Comparison of ENCODE assay signal across 23 mouse cellular contexts in the genomic region with DNA sequence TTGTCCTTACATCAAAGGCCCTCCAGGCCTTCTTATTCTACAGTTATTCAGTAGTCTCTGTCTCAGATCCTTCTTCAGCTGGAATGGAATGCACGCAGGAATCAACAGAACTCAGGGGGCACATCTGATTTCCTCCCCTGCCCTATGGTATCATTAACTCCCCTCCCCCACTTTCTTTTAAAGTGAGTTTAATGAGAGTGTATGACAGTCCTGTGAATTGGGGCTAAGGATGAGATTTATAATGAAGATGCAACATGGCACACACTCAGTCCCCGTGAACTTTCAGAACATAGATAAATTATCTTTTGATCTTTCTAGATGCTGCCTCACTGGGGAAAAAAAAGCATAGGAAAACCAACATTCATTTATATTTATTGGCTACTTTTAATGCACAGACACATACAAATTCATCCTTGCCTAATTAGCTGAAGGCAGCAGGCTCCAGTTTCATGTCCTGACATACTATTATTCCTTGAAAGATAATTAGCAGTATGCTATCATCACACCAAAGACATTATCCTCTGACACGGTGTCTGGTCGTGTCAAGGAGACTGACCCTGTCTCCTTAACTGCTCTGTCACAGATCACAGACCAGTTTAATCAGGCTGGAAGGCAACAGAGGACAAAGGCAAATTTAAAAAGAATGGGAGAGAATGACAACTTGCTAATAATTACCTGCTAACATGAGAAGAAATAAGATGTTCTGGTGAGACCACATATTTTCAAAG. TPM values are rescaled to one million over a fixed set of nuclear protein-coding genes. Genes with fewer than 3 reads are reported as not detected.
DNase-seq lines count a peak whose midpoint lies in the region; ATAC-seq and TF ChIP-seq lines count a peak whose summit lies in the region.
"Had no signal": no experiment of that assay in that cellular context is flagged by ENCODE, and none has a peak within 500 bp of the region (broad histone marks: within the 10 kb centered on the region; RNA-seq: fewer than 3 reads in every experiment).

No protein-coding gene starts in this region.

- H3K4me3 ChIP-seq in forebrain, embryonic 14.5 days (ENCODE audit: low read depth, low read length) = no peak overlapping the region
- H3K4me3 ChIP-seq in forebrain, embryonic 15.5 days = no peak overlapping the region
- H3K4me3 ChIP-seq in layer of hippocampus, adult 2 months = no peak overlapping the region
- H3K4me3 ChIP-seq in midbrain, embryonic 12.5 days = no peak overlapping the region
- H3K4me3 ChIP-seq in neural tube, embryonic 13.5 days = no peak overlapping the region
- H3K4me3 ChIP-seq: embryonic facial prominence, embryonic 13.5 days; heart, adult 2 months; limb, embryonic 13.5 days; liver, embryonic 12.5 days had no signal

- H3K9ac ChIP-seq in forebrain, embryonic 14.5 days (ENCODE audit: low read length) = no peak overlapping the region
- no peak overlapping the region for H3K9ac ChIP-seq in forebrain, embryonic 15.5 days (replicated peaks)
- H3K9ac ChIP-seq in midbrain, embryonic 12.5 days (replicated peaks) = no peak overlapping the region
- no peak overlapping the region for H3K9ac ChIP-seq in neural tube, embryonic 13.5 days
- H3K9ac ChIP-seq: embryonic facial prominence, embryonic 13.5 days; limb, embryonic 13.5 days; liver, embryonic 12.5 days had no signal

- no peaks in the 10 kb centered on the region for H3K36me3 ChIP-seq in forebrain, embryonic 14.5 days (ENCODE audit: control insufficient read depth, insufficient read depth, low read length)
- no peaks in the 10 kb centered on the region for H3K36me3 ChIP-seq in forebrain, embryonic 15.5 days
- no peaks in the 10 kb centered on the region for H3K36me3 ChIP-seq in midbrain, embryonic 12.5 days
- H3K36me3 ChIP-seq in neural tube, embryonic 13.5 days = no peaks in the 10 kb centered on the region
- H3K36me3 ChIP-seq: embryonic facial prominence, embryonic 13.5 days; limb, embryonic 13.5 days; liver, embryonic 12.5 days had no signal

- WGBS in forebrain, embryonic 14.5 days = 53% methylated on average over 4 of the region's 4 CpGs
- 46% methylated on average over 4 of the region's 4 CpGs for WGBS in forebrain, embryonic 15.5 days
- 64% methylated on average over 4 of the region's 4 CpGs for WGBS in midbrain, embryonic 12.5 days
- 45% methylated on average over 4 of the region's 4 CpGs for WGBS in neural tube, embryonic 13.5 days

- ATAC-seq in forebrain, embryonic 14.5 days = peak; percentile 34; the same call in 1 of the 2 replicates
- no peak for ATAC-seq in forebrain, embryonic 15.5 days (replicated peaks)
- peak; percentile 56; the same call in 1 of the 2 replicates for ATAC-seq in midbrain, embryonic 12.5 days (ENCODE audit: low FRiP score, low read depth)
- peak; percentile 57; the same call in 1 of the 2 replicates for ATAC-seq in neural tube, embryonic 13.5 days (ENCODE audit: low read depth)
- ATAC-seq: inflammation-experienced regulatory T-cells, adult 6 months; liver, embryonic 12.5 days had no signal

- no peaks in the 10 kb centered on the region for H3K4me1 ChIP-seq in forebrain, embryonic 14.5 days (ENCODE audit: control insufficient read depth, insufficient read depth, low read length)
- H3K4me1 ChIP-seq in forebrain, embryonic 15.5 days = 0 out of 2 replicates have a peak, but pooled peaks cover 5% of the 10 kb centered on the region
- no peaks in the 10 kb centered on the region for H3K4me1 ChIP-seq in midbrain, embryonic 12.5 days
- peaks cover 33% of the 10 kb centered on the region for H3K4me1 ChIP-seq in neural tube, embryonic 13.5 days (replicated peaks)
- H3K4me1 ChIP-seq: embryonic facial prominence, embryonic 13.5 days; liver, embryonic 12.5 days had no signal

- no peak overlapping the region for H3K4me2 ChIP-seq in forebrain, embryonic 14.5 days (ENCODE audit: low read length)
- H3K4me2 ChIP-seq in forebrain, embryonic 15.5 days (replicated peaks) = no peak overlapping the region
- H3K4me2 ChIP-seq in midbrain, embryonic 12.5 days (replicated peaks) = no peak overlapping the region
- no peak overlapping the region for H3K4me2 ChIP-seq in neural tube, embryonic 13.5 days
- H3K4me2 ChIP-seq: embryonic facial prominence, embryonic 13.5 days; limb, embryonic 13.5 days; liver, embryonic 12.5 days had no signal

- H3K27me3 ChIP-seq in forebrain, embryonic 14.5 days (replicated peaks; ENCODE audit: control insufficient read depth, insufficient read depth, low read length) = no peaks in the 10 kb centered on the region
- H3K27me3 ChIP-seq in forebrain, embryonic 15.5 days = no peaks in the 10 kb centered on the region
- no peaks in the 10 kb centered on the region for H3K27me3 ChIP-seq in midbrain, embryonic 12.5 days
- H3K27me3 ChIP-seq in neural tube, embryonic 13.5 days = no peaks in the 10 kb centered on the region
- H3K27me3 ChIP-seq: embryonic facial prominence, embryonic 13.5 days; limb, embryonic 13.5 days; liver, embryonic 12.5 days had no signal

- no peak overlapping the region for H3K27ac ChIP-seq in forebrain, embryonic 14.5 days (ENCODE audit: low read depth, low read length)
- H3K27ac ChIP-seq in forebrain, embryonic 15.5 days (replicated peaks) = no peak overlapping the region
- H3K27ac ChIP-seq in layer of hippocampus, adult 2 months = peak overlapping the region; percentile 0; the same call in 1 of the 2 replicates
- no peak overlapping the region for H3K27ac ChIP-seq in midbrain, embryonic 12.5 days (replicated peaks)
- H3K27ac ChIP-seq in neural tube, embryonic 13.5 days (replicated peaks) = peak overlapping the region; percentile 33; the same call in 1 of the 2 replicates
- H3K27ac ChIP-seq: embryonic facial prominence, embryonic 13.5 days; heart, adult 2 months; limb, embryonic 13.5 days; liver, embryonic 12.5 days; stomach, postnatal 0 days had no signal

- H3K9me3 ChIP-seq in forebrain, embryonic 14.5 days (replicated peaks; ENCODE audit: control insufficient read depth, low read length) = no peaks in the 10 kb centered on the region
- no peaks in the 10 kb centered on the region for H3K9me3 ChIP-seq in forebrain, embryonic 15.5 days
- no peaks in the 10 kb centered on the region for H3K9me3 ChIP-seq in midbrain, embryonic 12.5 days
- H3K9me3 ChIP-seq in neural tube, embryonic 13.5 days = no peaks in the 10 kb centered on the region
- H3K9me3 ChIP-seq: embryonic facial prominence, embryonic 13.5 days; limb, embryonic 13.5 days; liver, embryonic 12.5 days had no signal

- no peak for TF ChIP-seq CTCF in layer of hippocampus, adult 2 months (conservative IDR thresholded peaks at IDR 0.05)

- DNase-seq in forebrain, embryonic 14.5 days (ENCODE audit: low spot score) = no peak
- DNase-seq in layer of hippocampus, adult 2 months (ENCODE audit: low spot score in 2 of 2) = no peak
- no peak for DNase-seq in layer of hippocampus, postnatal 25 days (ENCODE audit: extremely low spot score in 1 of 2, low spot score in 1 of 2)
- DNase-seq in c-Kit-positive CD71-positive TER-119-positive erythroid progenitor cells, embryonic 14.5 days (ENCODE audit: low spot score) = no peak
- DNase-seq in testis, postnatal 14 days (ENCODE audit: low spot score) = no peak
- DNase-seq: adrenal gland, adult 2 months; cerebellum, adult 18-20 months; cerebellum, postnatal 25 days; gastrocnemius, postnatal 36 days; heart, adult 2 months; kidney, adult 2 months; kidney, postnatal 25 days; lung, adult 18-20 months; lung, postnatal 10 days; right cerebral cortex, postnatal 14 days had no signal

RNA-seq across cellular contexts. Expression of a gene that starts 39.2 kb away (rescaled TPM):
- polyA plus RNA-seq in forebrain, embryonic 14.5 days (2014; fragmentation: Nextera tagmentation; extraction: Ambion mirVana) = 2.8 and 4.7 TPM in 2 replicates
- 5.0 TPM in 2 replicates for polyA plus RNA-seq in forebrain, embryonic 15.5 days (2015; fragmentation: Nextera tagmentation; extraction: Ambion mirVana)
- total RNA-seq in layer of hippocampus, adult 2 months (2021) = 10 to 100 TPM; 86.1 to 87.7 TPM
- 10 to 100 TPM; 80.0 to 89.5 TPM for total RNA-seq in layer of hippocampus, postnatal 25 days (2021)
- polyA plus RNA-seq in midbrain, embryonic 12.5 days (2016; fragmentation: Nextera tagmentation; extraction: Ambion mirVana) = 2.7 and 3.1 TPM in 2 replicates
- 6.5 and 6.6 TPM in 2 replicates for polyA plus RNA-seq in neural tube, embryonic 13.5 days (2015; fragmentation: Nextera tagmentation; extraction: Ambion mirVana)

Comparison
In these comparisons a context has a peak if more than half of its experiments do, and no peak if none do; other contexts are left out.
1. H3K27ac ChIP-seq: peak in layer of hippocampus, adult 2 months (single experiment) and neural tube, embryonic 13.5 days (single experiment); none in forebrain, embryonic 14.5 days (single experiment), forebrain, embryonic 15.5 days (single experiment) and midbrain, embryonic 12.5 days (single experiment).